Mouse (Mus musculus): Measurements from ENCODE around the gene AC129217.1. TPM values are rescaled to one million over a fixed set of nuclear protein-coding genes. Genes with fewer than 3 reads are reported as not detected.

The AC129217.1 gene
- polyA plus RNA-seq, 2 experiments from 2014 or later: 0.89 TPM; not detected in 1

Other genes starting within 250 kb of the AC129217.1 start
- gene Slc22a8, start 238.5 kb upstream of the AC129217.1 start, polyA plus RNA-seq (2017; shearing (Covaris generic)): under 1 TPM in 1 of 2 experiments, not detected in 1; 0.45 TPM
- under 1 TPM in 1 of 2 experiments, not detected in 1; 0.04 TPM for gene Slc22a6, start 211.7 kb upstream of the AC129217.1 start, polyA plus RNA-seq (2017; shearing (Covaris generic))
- under 1 TPM in 1 of 2 experiments, not detected in 1; 0.04 TPM for gene Chrm1, start 166.0 kb upstream of the AC129217.1 start, polyA plus RNA-seq (2017; shearing (Covaris generic))
- gene Slc3a2, start 106.4 kb upstream of the AC129217.1 start, polyA plus RNA-seq (2017; shearing (Covaris generic)): 100 to 1,000 TPM; 123 to 154 TPM
- gene Wdr74, start 93.9 kb upstream of the AC129217.1 start, polyA plus RNA-seq (2017; shearing (Covaris generic)): 10 to 100 TPM; 56.2 to 78.4 TPM
- gene 1700092M07Rik, start 89.1 kb upstream of the AC129217.1 start, polyA plus RNA-seq (2017; shearing (Covaris generic)): under 1 TPM; 0.53 to 0.74 TPM
- 100 to 1,000 TPM; 143 to 165 TPM for gene Stx5a, start 88.4 kb upstream of the AC129217.1 start, polyA plus RNA-seq (2017; shearing (Covaris generic))
- 100 to 1,000 TPM; 161 to 220 TPM for gene Nxf1, start 72.7 kb upstream of the AC129217.1 start, polyA plus RNA-seq (2017; shearing (Covaris generic))
- 10 to 100 TPM; 90.9 to 99.6 TPM for gene Tmem223, start 58.8 kb upstream of the AC129217.1 start, polyA plus RNA-seq (2017; shearing (Covaris generic))
- 100 to 1,000 TPM; 176 to 213 TPM for gene Tmem179b, start 55.3 kb upstream of the AC129217.1 start, polyA plus RNA-seq (2017; shearing (Covaris generic))
- 10 to 100 TPM; 12.9 to 19.2 TPM for gene Taf6l, start 43.4 kb upstream of the AC129217.1 start, polyA plus RNA-seq (2017; shearing (Covaris generic))
- 100 to 1,000 TPM; 144 to 188 TPM for gene Polr2g, start 31.2 kb upstream of the AC129217.1 start, polyA plus RNA-seq (2017; shearing (Covaris generic))
- gene Zbtb3, start 27.2 kb upstream of the AC129217.1 start, polyA plus RNA-seq (2017; shearing (Covaris generic)): 1 to 10 TPM; 2.1 to 2.7 TPM
- gene Ttc9c, start 10.4 kb upstream of the AC129217.1 start, polyA plus RNA-seq (2017; shearing (Covaris generic)): 10 to 100 TPM; 45.5 TPM
- 10 to 100 TPM; 13.8 to 14.4 TPM for gene Hnrnpul2, start 9.8 kb upstream of the AC129217.1 start, polyA plus RNA-seq (2017; shearing (Covaris generic))
- 100 to 1,000 TPM; 115 to 134 TPM for gene Bscl2, start 7.7 kb downstream of the AC129217.1 start, polyA plus RNA-seq (2017; shearing (Covaris generic))
- gene Gng3, start 9.4 kb downstream of the AC129217.1 start, polyA plus RNA-seq (2017; shearing (Covaris generic)): 1 to 10 TPM in 1 of 2 experiments, under 1 TPM in 1; 0.39 to 1.0 TPM
- under 1 TPM in 1 of 2 experiments, not detected in 1; 0.10 TPM for gene Lrrn4cl, start 21.0 kb downstream of the AC129217.1 start, polyA plus RNA-seq (2017; shearing (Covaris generic))
- 100 to 1,000 TPM; 155 to 175 TPM for gene Ubxn1, start 41.7 kb downstream of the AC129217.1 start, polyA plus RNA-seq (2017; shearing (Covaris generic))
- gene Uqcc3, start 51.1 kb downstream of the AC129217.1 start, polyA plus RNA-seq (2017; shearing (Covaris generic)): 100 to 1,000 TPM in 1 of 2 experiments, 10 to 100 TPM in 1; 79.3 to 105 TPM
- 10 to 100 TPM; 81.7 to 89.2 TPM for gene Lbhd1, start 54.0 kb downstream of the AC129217.1 start, polyA plus RNA-seq (2017; shearing (Covaris generic))
- not detected for gene Gm49403, start 54.2 kb downstream of the AC129217.1 start, polyA plus RNA-seq (2017; shearing (Covaris generic))
- 10 to 100 TPM; 53.7 to 60.3 TPM for gene 1810009A15Rik, start 59.1 kb downstream of the AC129217.1 start, polyA plus RNA-seq (2017; shearing (Covaris generic))
- not detected for gene Gm49416, start 59.2 kb downstream of the AC129217.1 start, polyA plus RNA-seq (2017; shearing (Covaris generic))
- 10 to 100 TPM; 33.7 to 35.1 TPM for gene Ints5, start 63.2 kb downstream of the AC129217.1 start, polyA plus RNA-seq (2017; shearing (Covaris generic))
- gene Ganab, start 68.3 kb downstream of the AC129217.1 start, polyA plus RNA-seq (2017; shearing (Covaris generic)): 100 to 1,000 TPM in 1 of 2 experiments, 10 to 100 TPM in 1; 76.4 to 105 TPM
- gene B3gat3, start 90.6 kb downstream of the AC129217.1 start, polyA plus RNA-seq (2017; shearing (Covaris generic)): 10 to 100 TPM; 32.7 to 61.4 TPM
- 10 to 100 TPM in 1 of 2 experiments, 1 to 10 TPM in 1; 6.7 to 22.9 TPM for gene Rom1, start 99.6 kb downstream of the AC129217.1 start, polyA plus RNA-seq (2017; shearing (Covaris generic))
- gene Eml3, start 99.8 kb downstream of the AC129217.1 start, polyA plus RNA-seq (2017; shearing (Covaris generic)): 10 to 100 TPM; 65.5 to 86.4 TPM
- 100 to 1,000 TPM; 207 to 252 TPM for gene Mta2, start 112.1 kb downstream of the AC129217.1 start, polyA plus RNA-seq (2017; shearing (Covaris generic))
- gene Tut1, start 124.1 kb downstream of the AC129217.1 start, polyA plus RNA-seq (2017; shearing (Covaris generic)): 10 to 100 TPM; 28.1 to 34.9 TPM
- 100 to 1,000 TPM; 243 to 311 TPM for gene Eef1g, start 137.3 kb downstream of the AC129217.1 start, polyA plus RNA-seq (2017; shearing (Covaris generic))
- gene Ahnak, start 159.5 kb downstream of the AC129217.1 start, polyA plus RNA-seq (2017; shearing (Covaris generic)): 10 to 100 TPM; 51.5 to 98.4 TPM